Mouse (Mus musculus) v-Abl transformed pro-B cells (cell line): Measurements from ENCODE around the gene 4930469K13Rik.

Experiments used
- in situ Hi-C, 2 experiments: fragments of 400-800 bp; cut with MboI; formaldehyde crosslinking; loops; one replicate each; pipeline ENCODE4 v1.15.1; 2025; ENCODE audit not compliant: unreplicated experiment in 2 of 2

Gene 4930469K13Rik

DNA sequence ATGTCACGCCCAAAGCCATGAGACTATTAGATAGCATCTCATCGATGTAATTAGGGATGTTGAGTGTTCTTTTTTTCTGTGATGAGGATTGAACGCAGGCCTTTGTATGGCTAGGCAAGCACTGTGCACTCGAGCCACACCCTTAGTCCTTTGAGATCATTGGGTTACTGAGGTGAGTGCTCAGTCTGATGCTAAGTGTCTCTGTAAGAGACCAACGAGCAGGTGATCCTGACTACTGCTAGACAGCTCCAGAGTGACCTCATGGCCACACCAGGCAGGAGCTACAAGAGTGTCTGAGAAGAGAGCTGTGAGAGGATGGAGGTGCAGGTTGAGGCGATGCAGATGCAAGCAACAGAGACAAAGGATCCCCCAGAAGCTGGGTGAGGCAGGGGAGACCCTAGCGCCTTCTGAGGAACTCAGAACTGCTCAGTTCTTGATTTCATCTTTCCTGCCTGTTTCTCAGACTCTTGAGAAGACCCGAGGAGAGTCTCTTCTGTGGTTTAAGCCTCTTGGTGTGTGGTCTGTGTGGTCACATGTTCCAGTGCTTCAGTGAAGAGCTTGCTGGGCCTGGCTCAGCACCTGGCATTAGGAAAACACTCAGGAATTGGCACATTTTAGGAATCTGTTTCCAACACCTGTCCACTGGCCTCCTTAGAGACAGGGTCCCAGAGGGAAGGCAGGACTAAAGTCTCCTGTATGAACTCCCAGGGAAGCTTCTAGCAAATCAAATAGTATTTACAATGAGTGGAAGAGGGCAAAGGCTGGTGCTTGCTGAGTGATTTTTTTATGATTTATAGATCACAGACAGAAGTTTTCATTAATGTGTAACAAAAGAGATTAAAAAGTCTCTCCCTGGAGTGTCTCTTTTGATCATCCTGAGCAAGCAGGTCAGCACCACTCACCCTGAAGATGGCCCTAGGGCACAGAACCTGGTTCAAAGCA is 146.4 kb downstream of the 4930469K13Rik start:
- in situ Hi-C loops = no loop called here

DNA sequence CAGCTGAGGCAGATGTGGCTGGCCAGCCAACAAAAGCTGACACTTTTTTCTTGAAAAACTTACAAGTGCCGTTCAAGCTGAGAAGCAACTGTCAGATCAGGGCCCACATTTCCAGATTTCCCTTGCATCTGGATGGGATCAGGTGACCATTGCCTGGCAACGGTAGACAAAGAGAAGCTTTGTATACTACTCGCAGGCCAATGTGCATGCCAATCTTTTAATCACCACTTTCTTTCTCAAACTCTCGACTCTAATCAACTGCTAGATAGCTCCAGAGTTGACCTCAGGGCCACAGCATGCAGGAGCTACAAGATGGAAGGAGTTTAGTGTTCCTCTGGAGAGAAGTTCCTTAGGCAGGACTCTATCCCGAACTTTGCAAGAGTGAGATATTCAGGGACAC is 147.2 kb downstream of the 4930469K13Rik start:
- in situ Hi-C loops = no loop called here

DNA sequence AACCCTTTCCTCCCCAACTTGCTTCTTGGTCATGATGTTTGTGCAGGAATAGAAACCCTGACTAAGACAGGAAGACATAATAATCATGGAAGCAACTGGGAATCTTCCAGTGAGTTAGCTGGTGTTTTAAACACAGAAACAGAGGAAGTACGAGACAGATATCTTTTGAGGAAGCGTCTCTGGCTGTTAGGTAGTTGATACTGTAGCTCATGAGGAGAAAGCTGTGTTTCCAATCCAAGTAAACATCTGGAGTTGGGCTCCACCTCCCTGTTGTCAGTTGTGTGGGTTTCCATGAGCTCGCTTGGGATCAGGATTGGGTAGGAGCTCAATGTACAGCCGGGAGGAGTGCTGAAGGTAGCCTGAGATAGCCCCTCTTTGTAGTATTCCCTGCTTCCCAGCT is 151.9 kb downstream of the 4930469K13Rik start:
- in situ Hi-C loops = no loop called here

DNA sequence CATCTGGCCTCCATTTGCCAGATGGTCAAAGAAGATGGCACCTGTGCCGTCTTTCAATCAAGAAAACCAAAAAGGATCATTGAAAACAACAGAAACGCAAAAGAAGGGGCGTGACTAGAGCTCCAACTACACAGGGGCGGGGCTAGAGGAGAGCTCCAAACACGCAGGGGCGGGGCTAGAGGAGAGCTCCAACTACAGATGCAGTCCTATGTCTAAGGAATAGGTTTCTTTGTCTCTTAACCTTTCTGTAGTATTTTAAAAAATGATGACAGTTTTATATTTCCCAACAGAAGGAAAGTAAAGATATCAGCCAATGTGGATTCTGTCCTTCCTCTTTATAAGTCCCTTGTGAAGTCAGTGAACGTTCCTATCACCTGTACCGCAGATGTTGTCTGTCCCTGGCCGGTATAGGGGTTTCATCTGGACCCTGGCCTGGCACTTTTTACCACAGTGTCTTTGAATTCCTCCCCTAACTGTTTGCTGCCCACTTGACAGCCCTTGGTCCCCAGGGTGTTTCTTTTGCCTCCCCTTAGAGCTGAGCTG is 153.5 kb downstream of the 4930469K13Rik start:
- in situ Hi-C loops = no loop called here

DNA sequence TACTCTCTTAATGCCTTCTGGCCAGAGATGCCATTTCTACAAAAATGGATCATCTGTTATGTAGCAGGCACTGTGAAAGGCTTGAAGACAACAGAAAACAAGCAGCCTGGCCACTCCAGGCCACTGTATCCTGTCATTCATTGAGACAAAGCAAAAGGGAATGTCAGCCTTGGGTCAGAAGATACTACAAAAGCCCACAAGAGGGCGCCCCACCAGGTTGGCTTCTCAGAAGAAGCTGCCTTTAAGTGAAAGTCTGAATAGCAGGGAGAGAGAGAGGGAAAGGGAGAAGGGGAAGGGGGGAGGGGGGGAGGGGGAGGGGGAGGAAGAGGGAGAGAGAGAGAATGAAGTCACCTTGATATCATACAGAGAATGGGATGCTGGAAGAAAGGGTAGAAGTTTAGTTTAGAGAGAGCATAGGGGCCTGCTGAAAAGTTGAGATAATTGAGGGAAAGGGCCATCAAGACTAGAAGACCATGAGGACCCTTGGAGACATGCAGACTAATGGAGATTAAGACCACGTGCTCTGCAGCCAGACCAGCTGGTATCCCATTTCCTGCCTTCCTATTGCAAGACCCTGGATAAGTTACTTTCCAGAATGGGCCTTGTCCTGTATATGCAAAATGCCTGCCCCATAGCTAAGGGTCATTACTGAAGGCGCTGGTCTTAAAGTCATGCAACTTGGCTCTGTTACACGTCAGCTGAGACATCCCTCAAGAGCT is 154.1 kb downstream of the 4930469K13Rik start:
- in situ Hi-C loops = no loop called here

DNA sequence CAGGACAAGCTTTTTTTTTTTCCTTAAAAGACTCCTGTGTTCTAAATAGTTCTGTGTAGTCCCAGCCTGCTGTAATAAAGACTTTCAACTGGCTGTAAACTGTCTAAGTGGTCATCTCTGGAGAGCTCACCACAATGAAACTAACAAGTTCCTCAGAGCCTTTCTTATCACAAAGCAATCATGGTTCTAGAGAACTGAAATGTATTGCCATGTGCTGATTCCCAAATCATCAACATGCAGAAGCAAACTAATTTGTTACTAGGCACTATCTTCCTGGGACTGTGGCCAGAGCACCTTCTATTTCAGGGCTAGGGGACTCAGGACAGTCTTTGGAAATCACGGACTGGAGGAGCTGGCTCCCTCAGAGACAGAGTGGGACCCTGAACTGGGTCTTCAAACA is 154.8 kb downstream of the 4930469K13Rik start:
- in situ Hi-C loops = no loop called here

DNA sequence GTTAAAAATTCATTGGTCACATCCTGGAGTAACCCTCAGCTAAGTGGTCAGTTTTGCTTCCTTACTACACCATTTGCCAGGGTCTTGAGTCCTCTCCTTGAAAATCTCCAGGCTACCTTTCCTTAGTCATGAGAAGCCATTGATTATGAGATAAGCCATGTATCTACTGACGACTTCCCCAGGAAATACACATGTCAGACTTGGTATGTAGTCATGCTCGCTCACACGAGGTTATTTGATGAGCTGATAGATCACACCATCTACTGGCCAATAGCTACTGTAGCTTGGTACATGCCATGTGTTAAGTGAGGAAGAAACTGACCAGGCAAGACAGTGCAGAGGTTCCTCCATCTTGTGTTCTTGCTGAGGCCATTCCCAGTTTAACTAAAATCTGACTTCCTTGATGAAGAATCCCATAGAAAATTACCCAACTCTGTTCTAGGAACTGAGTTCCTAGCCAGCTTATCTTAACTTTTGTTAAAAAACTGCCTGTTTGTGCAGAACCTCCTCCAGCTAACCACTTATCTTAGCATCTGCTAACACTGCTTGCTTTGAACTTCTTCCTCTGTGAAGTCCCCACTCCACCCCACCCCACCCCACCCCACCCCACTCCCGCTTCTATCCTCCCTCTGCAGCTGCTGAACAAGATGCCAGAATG is 158.8 kb downstream of the 4930469K13Rik start:
- in situ Hi-C loops = no loop called here

DNA sequence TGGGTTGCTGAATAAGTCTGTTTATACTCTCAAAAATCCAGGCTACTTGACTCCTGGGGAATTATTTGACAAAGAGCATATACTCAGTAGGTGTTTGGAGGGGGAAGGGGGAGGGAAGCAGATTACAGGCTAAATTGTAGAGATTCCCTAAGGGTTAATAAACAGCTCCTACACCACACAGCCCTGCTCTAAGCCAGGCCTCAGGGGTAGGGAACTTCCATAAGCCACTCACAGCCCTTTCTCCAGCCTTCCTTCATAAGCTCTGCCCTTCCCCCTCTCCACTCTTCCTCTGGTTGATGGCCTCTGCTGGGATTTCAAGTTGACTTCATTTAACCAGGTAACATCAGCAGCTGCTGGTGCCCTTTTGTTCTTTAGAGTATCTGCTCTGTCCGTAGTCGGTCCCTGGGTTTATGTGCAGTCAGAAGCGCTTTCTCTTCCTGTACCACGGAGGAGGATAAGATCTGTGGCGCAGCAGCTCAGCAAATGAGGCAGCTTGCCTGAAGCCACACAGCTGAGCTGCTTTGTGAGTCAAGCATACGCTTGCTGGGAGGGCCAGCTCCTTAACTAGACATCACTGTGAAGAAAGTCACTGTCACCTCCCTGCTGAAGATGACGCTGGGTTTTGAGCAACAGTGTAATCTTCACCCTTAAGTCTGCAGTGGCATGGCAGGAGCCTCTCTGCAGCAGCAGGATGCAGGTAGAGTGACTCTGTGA is 159.6 kb downstream of the 4930469K13Rik start:
- in situ Hi-C loops = no loop called here

DNA sequence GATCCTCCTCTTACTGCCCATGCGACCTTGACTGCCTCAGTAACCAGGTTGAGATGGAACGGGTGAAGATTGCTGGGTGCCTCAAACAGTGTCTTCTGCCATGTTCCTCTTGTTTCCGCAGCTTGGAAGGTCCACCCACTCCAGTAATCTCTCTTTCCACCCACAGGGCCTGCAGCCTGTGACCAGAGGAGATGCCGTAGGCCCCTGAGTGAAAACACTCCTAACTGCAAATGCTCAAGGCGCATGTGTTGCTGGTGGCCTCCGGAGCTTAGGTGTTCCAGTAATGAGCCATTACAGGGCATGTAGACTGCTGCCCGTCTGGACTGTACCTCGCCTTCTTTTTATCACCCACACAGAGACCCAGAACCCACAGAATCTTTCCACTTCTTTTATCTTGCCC is 160.7 kb downstream of the 4930469K13Rik start:
- in situ Hi-C loops = no loop called here

DNA sequence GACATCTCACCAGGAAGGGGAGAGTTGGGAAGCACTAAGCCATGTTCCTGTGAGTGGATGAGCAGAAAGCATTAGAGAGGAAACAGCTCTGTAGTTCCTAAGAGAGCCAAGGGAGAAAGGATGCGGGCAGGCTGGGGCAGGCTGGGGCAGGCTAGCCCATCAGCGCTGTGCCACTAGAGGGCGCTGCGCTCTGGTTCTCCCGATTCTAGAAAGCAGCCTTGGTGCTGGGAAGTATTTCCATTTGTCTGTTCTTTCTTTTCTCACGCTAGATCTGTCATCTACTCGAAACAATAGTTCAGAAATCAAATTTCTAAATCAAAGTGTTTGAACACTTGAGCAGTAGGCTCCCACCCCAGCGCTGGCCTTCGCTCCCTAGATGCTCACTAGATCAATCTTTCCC is 164.1 kb downstream of the 4930469K13Rik start:
- in situ Hi-C loops = no loop called here

DNA sequence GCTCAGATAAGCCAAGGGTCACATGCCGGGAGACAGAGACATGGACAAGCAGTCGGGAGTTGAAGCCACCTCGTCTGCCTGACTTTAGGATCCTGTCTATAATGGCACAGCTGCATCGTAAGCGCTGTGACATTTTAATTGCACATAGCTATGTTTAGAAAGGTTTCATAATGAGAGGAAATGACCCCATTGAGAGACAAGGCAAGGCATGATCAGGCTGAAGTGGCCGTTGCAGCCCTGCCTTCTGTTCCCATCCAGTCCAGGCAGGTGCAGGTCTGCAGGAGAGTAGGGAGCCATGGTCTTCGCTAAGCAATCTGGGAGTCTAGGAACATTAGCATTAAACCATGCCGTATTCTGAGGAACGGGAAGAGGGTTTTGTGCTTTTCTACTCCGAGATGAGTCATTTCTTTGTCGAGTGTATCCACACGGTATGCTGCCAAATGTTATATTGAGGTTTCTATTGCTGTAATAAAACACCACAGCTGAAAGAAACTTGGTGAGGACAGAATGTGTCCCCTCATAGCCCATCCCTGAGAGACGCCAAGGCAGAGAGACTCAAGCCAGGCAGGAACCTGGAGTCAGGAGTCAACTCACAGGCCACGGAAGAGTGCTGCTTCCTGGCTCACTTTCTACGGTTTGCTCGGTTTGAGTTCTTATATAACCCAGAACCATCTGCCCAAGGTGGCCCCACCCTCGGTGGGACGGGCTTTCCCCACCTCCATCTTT is 165.8 kb downstream of the 4930469K13Rik start:
- in situ Hi-C loops = no loop called here

DNA sequence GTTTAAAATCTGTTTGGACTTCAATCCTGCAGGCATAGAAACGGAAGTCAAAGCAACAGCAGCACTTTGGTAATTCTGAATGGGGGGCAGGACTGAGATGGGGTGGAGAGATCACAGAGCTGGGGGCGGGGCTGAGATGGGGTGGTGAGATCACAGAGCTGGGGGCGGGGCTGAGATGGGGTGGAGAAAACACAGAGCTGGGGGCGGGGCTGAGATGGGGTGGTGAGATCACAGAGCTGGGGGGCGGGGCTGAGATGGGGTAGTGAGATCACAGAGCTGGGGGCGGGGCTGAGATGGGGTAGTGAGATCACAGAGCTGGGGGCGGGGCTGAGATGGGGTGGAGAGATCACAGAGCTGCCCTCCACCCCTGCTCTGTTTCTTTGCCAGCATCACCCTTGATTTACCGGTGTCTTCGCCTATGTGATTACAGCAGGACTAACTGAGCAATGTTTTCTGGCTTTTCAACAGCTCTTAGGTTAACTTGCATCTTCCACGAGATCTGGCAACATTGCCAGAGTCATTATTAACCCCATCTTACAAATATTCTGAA is 166.4 kb downstream of the 4930469K13Rik start:
- in situ Hi-C loops = no loop called here

DNA sequence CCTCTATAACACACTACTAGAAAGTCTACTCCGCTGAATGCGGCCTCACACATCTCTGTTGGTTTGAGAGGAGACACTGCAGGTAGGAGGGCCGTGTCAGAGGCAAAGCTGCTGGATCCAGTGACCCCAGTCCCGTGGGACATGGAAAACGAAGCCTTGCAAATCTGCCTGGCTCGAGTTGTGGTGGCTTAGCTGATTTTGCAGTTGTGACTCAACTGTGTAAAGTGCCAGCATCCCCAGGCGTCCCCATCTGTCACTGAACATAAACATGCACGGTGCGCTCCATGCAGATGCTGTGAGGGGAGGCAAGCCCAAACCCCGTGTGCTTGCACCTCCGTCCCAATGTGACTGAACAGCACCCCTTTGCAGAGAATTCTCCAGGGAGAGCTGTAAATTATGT is 168.9 kb downstream of the 4930469K13Rik start:
- in situ Hi-C loops = no loop called here

DNA sequence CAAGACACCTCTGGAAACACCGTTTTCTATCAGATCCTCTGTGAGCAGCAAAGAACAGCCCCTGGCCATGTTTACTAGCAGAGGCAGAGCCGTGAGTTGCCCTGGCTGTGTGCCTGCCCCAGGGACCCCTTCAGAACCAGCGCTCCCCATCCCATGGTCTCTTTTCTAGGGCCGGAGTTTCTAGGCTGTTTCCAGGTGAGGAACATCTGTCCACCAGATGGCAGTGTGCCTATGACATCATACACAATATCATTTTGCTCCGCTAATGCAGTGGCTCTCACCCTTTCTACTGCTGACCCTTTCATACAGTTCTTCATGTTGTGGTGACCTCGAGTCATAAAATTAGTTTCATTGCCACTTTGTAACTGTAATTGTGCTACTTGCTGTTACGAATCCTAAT is 169.7 kb downstream of the 4930469K13Rik start:
- in situ Hi-C loops = no loop called here

DNA sequence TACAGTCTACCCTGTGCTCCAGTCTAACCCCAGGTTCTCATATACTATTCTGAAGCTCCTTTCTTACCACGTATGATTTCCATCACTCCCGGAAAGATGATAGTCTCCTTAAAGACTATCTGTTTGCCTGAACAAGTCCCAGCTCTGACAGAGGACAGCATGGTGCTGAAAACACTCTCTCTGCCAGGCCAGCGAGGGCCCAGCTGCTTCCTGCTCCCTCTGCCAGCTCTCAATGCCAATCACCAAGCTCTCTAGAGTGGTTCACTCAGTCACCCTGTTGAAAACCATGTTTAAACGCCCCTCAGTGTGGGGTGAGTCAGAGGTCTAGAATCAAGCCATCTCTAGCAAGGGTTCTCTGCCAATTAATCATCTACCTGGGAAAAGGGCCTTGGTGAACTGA is 170.5 kb downstream of the 4930469K13Rik start:
- in situ Hi-C loops = no loop called here

DNA sequence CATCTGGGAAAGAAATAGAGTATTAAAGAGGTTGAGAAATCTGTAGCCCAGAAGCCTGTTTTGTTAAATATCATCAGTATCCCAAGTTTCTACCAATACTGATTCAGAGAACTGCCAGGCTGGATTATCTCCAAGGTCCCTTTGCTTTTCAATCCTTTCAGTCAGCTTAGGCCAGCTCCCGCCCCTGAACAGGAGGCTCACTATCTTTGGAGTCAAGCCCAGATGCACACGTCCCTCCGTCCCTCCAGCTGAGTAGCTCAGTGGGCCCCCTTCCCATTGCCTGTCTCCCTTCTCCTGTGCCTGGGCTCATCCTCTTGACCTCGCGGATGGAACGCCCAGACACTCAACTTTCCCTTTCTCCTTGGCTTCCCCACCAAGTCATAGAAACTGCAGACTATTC is 171.0 kb downstream of the 4930469K13Rik start:
- in situ Hi-C loops = no loop called here

DNA sequence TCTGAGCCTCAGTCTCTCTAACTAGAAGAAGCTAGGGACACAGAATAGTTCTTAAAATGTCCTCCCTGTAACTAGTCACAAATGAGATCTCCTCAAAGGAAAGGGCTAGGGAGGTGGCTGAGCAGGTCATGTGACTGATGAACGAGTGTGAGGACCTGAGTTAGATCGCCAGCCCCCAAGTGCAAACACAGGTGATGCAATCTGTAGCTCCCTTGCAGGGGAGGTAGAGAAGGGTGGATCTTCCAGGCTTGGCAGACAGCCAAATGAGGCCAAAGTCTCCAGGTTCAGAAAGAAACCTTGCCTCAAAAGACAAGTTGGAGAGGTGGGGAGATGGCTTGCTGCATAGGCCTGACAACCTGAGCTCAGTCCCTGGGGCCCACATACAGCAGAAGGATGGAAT is 171.8 kb downstream of the 4930469K13Rik start:
- in situ Hi-C loops = no loop called here

DNA sequence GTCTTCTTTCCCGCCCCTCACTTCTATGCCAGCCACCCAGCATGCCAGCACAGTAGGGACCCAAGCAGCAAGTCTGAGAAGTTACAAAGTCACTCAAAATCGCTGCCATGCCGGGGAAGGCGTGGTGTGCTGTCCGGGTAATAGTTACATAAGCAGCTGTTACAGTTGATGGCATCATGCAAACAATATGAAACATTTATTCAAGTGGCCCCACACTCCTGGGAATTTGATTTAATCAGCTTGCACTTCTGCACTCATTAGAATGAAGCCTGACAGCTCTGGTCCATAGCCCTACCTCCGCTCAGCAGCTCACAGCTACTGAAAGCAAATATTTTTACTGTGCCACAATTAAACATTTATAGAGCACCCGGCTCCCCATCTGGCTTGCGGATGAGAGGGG is 172.6 kb downstream of the 4930469K13Rik start:
- in situ Hi-C loops = no loop called here
